In the genomic region with DNA sequence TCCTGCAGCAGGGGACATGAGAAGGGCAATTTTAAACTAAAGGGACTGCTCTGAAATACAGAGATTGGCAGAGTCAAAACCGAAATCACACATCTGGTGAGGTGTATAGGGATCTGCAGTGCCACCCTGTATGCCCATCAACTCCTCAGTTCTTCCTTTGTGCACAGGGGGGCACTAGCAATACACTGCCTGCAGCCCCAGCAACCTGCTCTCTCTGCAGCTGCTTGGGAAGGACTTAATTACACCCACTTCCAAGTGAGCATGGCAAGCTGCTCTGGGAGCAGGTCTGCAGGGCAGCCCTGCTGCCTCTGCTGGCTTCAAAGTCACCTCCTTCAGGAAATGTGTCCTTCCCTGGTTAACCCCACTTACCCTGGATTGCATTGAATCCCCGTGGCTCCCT, we compare ENCODE assay signal across 13 mouse cellular contexts.
A peak's percentile ranks its signal among the peaks of the same experiment; 100 is the strongest.
DNase-seq lines count a peak whose midpoint lies in the region; ATAC-seq and TF ChIP-seq lines count a peak whose summit lies in the region.
"Had no signal": no experiment of that assay in that cellular context is flagged by ENCODE, and none has a peak within 500 bp of the region (broad histone marks: within the 10 kb centered on the region; RNA-seq: fewer than 3 reads in every experiment).

No protein-coding gene starts in this region.

- H3K9me3 ChIP-seq in heart, postnatal 0 days (replicated peaks; ENCODE audit: control insufficient read depth, low read length): no peaks in the 10 kb centered on the region
- no peaks in the 10 kb centered on the region for H3K9me3 ChIP-seq in heart, embryonic 12.5 days (replicated peaks)
- H3K9me3 ChIP-seq in stomach, postnatal 0 days (ENCODE audit: control insufficient read depth, low read length): no peaks in the 10 kb centered on the region

- H3K4me1 ChIP-seq in heart, postnatal 0 days (ENCODE audit: control insufficient read depth, insufficient read depth): no peaks in the 10 kb centered on the region
- no peaks in the 10 kb centered on the region for H3K4me1 ChIP-seq in heart, embryonic 12.5 days (replicated peaks)
- no peaks in the 10 kb centered on the region for H3K4me1 ChIP-seq in stomach, postnatal 0 days (replicated peaks; ENCODE audit: control insufficient read depth, insufficient read depth)

- H3K9ac ChIP-seq in heart, postnatal 0 days (replicated peaks; ENCODE audit: low read depth, low read length): no peak overlapping the region
- no peak overlapping the region for H3K9ac ChIP-seq in heart, embryonic 12.5 days
- no peak overlapping the region for H3K9ac ChIP-seq in stomach, postnatal 0 days (ENCODE audit: low read length)

- no peaks in the 10 kb centered on the region for H3K36me3 ChIP-seq in heart, postnatal 0 days (replicated peaks; ENCODE audit: control insufficient read depth, insufficient read depth, low read length)
- no peaks in the 10 kb centered on the region for H3K36me3 ChIP-seq in heart, embryonic 12.5 days
- H3K36me3 ChIP-seq in stomach, postnatal 0 days (ENCODE audit: control insufficient read depth, insufficient read depth, low read length): no peaks in the 10 kb centered on the region

- no peak overlapping the region for H3K4me2 ChIP-seq in heart, postnatal 0 days (ENCODE audit: low read depth, low read length)
- no peak overlapping the region for H3K4me2 ChIP-seq in heart, embryonic 12.5 days
- H3K4me2 ChIP-seq in stomach, postnatal 0 days (replicated peaks; ENCODE audit: low read depth): no peak overlapping the region

- H3K27me3 ChIP-seq in heart, postnatal 0 days (ENCODE audit: control insufficient read depth, insufficient read depth, low read length): no peaks in the 10 kb centered on the region
- H3K27me3 ChIP-seq in heart, embryonic 12.5 days (replicated peaks): no peaks in the 10 kb centered on the region
- H3K27me3 ChIP-seq in stomach, postnatal 0 days (ENCODE audit: control insufficient read depth, insufficient read depth, low read length): no peaks in the 10 kb centered on the region
- H3K27me3 ChIP-seq: CH12.LX had no signal

- no peak overlapping the region for H3K4me3 ChIP-seq in heart, postnatal 0 days (ENCODE audit: low read depth, low read length)
- H3K4me3 ChIP-seq in heart, embryonic 12.5 days: no peak overlapping the region
- H3K4me3 ChIP-seq in stomach, postnatal 0 days (ENCODE audit: low read depth, low read length): no peak overlapping the region

- no peak overlapping the region for H3K27ac ChIP-seq in heart, postnatal 0 days (ENCODE audit: low read depth)
- no peak overlapping the region for H3K27ac ChIP-seq in heart, embryonic 12.5 days (ENCODE audit: poor library complexity, severe bottlenecking)
- H3K27ac ChIP-seq in stomach, postnatal 0 days (replicated peaks): no peak overlapping the region

- TF ChIP-seq EP300 in heart, postnatal 0 days (IDR thresholded peaks at IDR 0.05; ENCODE audit: low read depth): no peak
- no peak for TF ChIP-seq EP300 in stomach, postnatal 0 days (optimal IDR thresholded peaks at IDR 0.05)

- ATAC-seq in heart, postnatal 0 days (ENCODE audit: insufficient read depth, low read depth): no peak
- ATAC-seq in heart, embryonic 12.5 days (ENCODE audit: insufficient number of reproducible peaks, low FRiP score): no peak
- no peak for ATAC-seq in stomach, postnatal 0 days (ENCODE audit: low FRiP score, low TSS enrichment)

- TF ChIP-seq CTCF in heart, postnatal 0 days (IDR thresholded peaks at IDR 0.05; ENCODE audit: low read depth): peak; percentile 24
- TF ChIP-seq CTCF in stomach, postnatal 0 days (IDR thresholded peaks at IDR 0.05; ENCODE audit: low read depth): peak; percentile 21; the same call in 1 of the 2 replicates

- WGBS in heart, postnatal 0 days: 67% methylated on average over 2 of the region's 2 CpGs
- WGBS in heart, embryonic 12.5 days: 57% methylated on average over 2 of the region's 2 CpGs
- WGBS in stomach, postnatal 0 days: 59% methylated on average over 2 of the region's 2 CpGs

- no peak for DNase-seq in heart, postnatal 0 days (ENCODE audit: low spot score)
- peak; percentile 38 for DNase-seq in right cerebral cortex, adult 18-20 months
- no peak for DNase-seq in right cerebral cortex, postnatal 4 days
- DNase-seq in left cerebral cortex, adult 11 months (ENCODE audit: low spot score): peak; percentile 19
- DNase-seq in stomach, postnatal 0 days (ENCODE audit: low spot score): no peak
- no peak for DNase-seq in kidney, postnatal 36 days
- no peak for DNase-seq in testis, postnatal 14 days (ENCODE audit: low spot score)
- DNase-seq: gastrocnemius, postnatal 10 days; kidney, postnatal 14 days; lung, postnatal 4 days; thymus, adult 18-20 months had no signal

Comparison
In these comparisons a context has a peak if more than half of its experiments do, and no peak if none do; other contexts are left out.
1. DNase-seq: peak in right cerebral cortex, adult 18-20 months (single experiment) and left cerebral cortex, adult 11 months (single experiment); none in heart, postnatal 0 days (single experiment), right cerebral cortex, postnatal 4 days (single experiment), stomach, postnatal 0 days (single experiment), kidney, postnatal 36 days (0 of 2) and testis, postnatal 14 days (single experiment).